Mouse (Mus musculus) E14TG2a.4 (cell line): ENCODE results near the gene Rtn4.

Experiments
- CTCF ChIP-seq: conservative IDR thresholded peaks from 2 replicates; pipeline ENCODE4 v1.5.1; 2014; ENCODE audit warnings: low read length
- POU5F1 ChIP-seq: IDR thresholded peaks from 2 replicates; pipeline ENCODE4 v1.6.1; 2014; ENCODE audit warnings: low read length, borderline replicate concordance

- no peak for TF ChIP-seq CTCF
- TF ChIP-seq POU5F1, result no peak
These were observed 52.1 kb downstream of the Rtn4 start for GRCm38 (mm10) chr11:29744760-29745430.
